Mouse (Mus musculus) T-helper 17 cell (primary cell): ENCODE results near the gene Entpd3.

Experiments used
- in situ Hi-C, 2 experiments: fragments of 300-600 bp; cut with MboI, MseI; formaldehyde crosslinking; loops; 1 replicate in 1 of 2; 2 replicates in 1 of 2; pipeline ENCODE4 v1.15.1; 2025; ENCODE audit warnings: high pct_unique_total_duplicates in 2 of 2

The Entpd3 gene

DNA sequence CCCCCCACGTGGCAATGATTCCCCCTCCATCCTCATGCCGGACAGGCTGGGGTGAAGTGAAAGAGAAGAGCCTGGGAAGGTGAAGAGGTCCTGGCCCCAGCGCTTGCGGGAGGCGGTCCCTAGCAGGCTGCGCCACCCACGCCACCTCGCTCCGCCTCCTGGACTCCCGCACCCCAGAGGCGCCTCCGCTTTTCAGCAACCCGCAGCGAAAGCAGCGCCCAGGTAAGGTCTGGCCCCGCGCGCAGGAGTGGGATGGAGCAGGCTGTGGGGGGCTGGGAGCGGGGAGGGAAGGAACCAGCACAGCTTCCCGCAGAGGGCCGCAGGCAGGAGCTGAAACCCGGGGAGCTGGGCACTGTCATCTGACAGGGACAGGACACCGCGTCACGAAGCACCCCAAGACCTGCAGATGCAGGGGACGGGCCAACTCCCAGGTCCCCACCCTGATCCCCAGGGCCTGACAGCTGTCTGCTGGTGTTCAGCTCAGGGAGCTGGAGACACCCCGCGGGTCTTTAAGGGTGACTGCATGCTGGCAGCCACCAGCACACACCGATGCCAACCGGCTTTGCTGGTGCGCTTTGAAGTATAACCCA is at the start of gene Entpd3:
Gene Entpd3 (plus strand): TSS at position 157 of the 590 bp plus-strand sequence.
- in situ Hi-C loops: loop anchor here (10.0 kb wide), 2 partner anchors 755 to 1045 kb away; no protein-coding TSS in a partner anchor

DNA sequence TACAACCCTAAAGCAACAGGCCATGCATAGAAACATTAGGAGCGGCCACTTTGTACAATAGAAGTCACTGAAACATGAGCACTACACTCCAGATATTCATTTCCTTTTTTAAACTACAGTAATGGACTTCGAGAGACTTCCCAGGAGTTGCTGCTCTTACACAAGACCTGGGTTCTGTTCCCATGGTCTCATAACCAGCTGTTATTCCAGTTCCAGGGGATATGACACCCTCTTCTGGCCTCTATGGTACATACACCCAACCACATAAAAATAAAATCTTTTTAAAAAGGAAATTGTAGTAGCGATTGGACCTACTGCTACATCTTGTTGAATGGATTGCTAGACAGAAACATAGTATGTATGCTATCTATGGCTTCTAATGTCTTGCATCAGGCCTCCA is 48.1 kb upstream of the Entpd3 start:
- in situ Hi-C loops: no loop called here

DNA sequence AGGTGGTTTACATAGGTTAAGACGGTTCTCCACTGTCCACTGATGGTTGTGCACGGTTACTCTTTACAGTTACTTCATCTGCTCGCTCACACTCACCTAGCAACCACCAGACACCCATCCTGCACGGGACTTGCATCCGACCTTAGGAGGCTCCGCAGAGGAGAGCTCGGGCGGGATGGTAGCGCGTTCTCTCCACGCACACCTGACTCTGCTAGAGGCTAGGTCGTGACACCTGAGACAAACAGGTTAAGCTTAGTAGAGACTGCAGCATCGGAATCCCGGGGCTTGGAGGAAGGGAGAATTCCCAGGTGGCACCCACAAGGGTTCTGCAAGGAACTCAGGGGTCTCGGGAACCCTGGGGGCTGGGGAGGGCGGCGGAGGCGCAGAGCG is 47.6 kb upstream of the Entpd3 start, which contains the start of gene Eif1b:
Gene Eif1b (plus strand): TSS at position 223 of the 390 bp plus-strand sequence.
- in situ Hi-C loops: no loop called here

DNA sequence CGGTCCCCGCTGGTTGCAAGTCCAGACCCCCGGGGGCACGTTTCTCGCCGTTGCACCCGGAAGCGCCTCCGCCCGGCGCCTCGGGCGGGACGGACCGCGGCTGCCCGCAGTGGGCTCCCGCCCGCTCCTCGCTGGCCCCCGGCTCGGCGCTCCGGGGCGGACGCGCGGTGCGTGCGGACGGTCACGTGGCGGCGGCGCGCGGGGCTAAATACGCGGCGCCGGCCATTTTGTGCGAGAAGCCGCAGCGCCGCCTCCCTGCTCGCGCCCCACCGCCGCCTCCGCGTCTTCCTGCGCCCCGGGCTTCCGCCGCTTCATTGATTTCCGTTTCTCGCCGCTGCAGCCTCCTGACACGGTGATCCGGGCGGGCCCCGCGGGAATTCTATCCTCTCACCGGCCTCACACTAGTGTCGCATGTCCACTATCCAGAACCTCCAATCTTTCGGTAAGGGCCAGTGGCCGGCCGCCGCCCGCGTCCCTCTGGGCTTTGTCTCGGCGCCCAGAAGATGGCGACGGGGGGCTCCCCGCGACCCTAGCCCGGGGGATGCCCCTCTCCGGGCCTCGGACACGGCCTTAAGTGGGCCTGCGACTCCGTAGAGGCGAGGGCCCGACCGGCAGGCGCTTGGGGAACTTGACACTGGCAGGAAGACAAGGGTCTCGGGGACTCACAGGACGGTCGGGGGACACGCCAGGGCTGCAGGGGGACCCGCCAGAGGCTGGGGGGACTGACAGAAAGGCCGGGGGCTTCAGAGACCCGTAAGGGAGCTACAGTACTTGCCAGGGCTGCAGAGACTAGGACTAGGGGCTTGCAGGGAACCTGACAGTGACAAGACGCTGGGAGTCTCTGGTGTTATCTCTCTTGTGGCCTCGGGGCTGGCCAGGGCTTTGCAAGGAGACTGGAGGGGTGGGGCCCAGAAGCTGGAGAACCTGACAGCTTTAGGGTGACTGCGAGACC is 46.9 kb upstream of the Entpd3 start:
- in situ Hi-C loops: no loop called here

DNA sequence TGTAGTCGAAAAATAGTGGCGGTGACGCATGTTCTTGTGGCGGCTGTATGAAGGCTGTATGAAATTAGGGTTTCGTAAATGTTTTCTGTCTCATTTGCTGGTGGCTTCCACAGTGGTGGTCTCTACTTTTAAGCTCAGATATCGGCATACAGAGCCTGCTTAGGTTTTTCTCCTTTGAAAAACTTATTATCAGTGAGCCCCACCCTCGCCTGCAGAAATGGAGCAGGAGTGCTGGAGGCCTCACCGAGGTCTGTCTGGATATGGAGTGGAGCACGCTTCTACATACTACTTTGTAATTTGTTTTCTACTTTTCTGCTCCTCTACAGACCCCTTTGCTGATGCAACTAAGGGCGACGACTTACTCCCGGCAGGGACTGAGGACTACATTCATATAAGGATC is 45.8 kb upstream of the Entpd3 start:
- in situ Hi-C loops: no loop called here

DNA sequence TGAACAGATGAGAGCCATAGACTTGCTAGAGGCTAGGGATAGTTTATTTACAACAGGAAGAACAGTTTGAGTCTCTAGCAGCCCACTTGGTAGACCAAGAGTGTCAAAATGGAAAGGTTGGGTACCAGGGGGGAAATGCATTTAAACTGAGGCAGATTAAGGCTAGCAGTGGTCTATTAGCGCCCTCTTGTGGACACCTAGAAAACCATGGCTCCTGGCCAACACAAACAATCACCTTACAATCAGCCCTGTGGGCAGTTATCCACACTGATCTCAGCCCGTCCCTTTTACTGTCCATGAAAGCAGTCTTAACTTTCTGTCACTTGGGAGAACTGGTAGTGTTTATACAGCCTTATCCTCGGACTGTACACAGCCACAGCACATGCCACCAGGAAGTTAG is 42.9 kb upstream of the Entpd3 start:
- in situ Hi-C loops: loop anchor here in 1 of 2 experiments (5.0 kb wide), 1 partner anchor 64 kb away; no protein-coding TSS in a partner anchor

DNA sequence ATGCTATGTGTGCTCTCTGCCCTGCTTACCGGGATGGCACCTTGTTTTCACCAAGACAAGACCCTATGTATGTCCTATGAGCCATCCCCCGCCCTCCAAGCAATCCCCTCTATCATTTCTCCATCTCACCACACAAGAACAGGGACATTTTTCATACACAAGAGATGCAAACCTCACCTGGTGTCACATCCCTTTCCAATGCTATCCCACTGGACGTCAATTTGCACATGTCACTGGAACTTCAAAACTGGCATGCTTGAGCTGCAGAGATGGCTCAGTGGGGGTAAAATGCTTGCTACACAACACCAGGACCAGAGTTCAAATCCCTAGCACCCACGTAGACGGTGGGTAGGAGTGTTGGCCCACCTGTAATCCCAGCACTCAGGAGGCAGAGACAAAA is 41.6 kb upstream of the Entpd3 start:
- in situ Hi-C loops: loop anchor here in 1 of 2 experiments (5.0 kb wide), 1 partner anchor 66 kb away; no protein-coding TSS in a partner anchor

DNA sequence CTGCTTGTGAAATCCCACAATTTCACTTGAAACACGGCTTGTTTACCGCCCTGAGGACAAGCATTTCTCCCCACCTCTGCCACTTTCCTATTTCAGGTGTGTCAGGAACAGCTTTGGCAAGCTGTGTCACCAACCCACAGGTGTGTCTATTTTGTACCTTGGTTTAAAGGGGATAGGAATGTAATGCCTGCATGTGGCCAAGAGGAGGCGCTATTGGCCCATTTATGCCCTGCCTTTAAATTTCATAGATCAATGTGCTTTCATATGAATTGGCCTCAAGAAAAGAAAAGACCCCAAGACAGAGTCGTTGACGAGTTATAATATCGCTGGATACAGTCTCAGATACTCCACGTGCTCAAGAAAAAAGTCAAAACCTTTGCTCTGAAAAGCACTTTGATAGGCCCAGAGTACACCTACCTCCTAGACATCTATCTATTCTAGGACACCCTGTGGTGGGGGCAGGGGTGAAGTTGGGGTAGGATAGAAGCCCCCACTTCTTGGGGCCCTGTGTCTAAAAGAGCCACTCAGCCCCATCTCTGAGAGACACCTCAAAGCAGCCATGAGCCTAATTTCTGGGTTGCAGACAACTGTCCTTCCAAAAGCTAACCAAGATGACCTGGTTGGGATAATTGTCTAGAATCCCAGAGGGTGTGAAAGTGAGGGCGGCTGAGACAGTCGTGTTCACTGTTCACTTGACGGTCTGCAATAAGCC is 38.3 kb upstream of the Entpd3 start:
- in situ Hi-C loops: loop anchor here (5.0 kb wide), 1 partner anchor 86 kb away; no protein-coding TSS in a partner anchor

DNA sequence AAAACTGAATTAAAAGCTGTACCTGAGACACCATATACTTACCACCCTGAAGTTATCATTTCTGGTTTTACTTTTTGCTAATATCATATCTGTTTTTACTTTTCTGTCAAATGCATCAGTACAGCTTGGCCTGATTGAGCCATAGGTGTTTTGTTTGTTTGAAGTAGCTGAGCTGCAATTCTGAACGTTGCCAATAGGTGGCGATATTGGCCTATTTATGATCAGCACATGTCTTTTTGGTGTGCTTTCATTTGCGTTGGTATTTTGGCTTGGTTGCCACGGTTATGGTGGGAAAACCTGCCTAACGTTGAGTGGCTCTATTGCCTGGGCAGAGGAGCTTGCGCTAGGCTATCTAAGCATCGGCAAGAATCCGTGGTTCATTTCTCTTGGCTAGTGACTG is 37.6 kb upstream of the Entpd3 start:
- in situ Hi-C loops: loop anchor here (5.0 kb wide), 1 partner anchor 85 kb away; no protein-coding TSS in a partner anchor

DNA sequence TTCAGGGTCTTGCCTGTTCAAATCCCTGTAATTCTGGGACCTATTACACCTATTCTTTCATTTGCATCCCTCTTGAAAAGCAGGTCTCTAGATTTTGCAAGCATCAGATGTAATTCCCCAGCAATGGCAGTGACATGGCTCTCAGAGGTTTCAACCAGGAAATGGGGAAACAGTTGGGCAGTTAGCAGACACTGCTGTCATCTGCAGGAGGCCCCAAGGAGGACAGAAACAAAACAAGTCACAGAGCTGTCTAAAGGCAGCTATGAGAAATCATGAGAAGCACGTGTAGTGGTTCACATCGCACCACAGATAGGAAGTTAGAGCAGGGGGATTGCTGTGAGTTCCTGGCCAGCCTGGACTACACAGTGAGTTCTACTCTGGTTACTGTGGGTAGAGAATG is 35.2 kb upstream of the Entpd3 start:
- in situ Hi-C loops: loop anchor here (5.0 kb wide), 1 partner anchor 83 kb away; no protein-coding TSS in a partner anchor

DNA sequence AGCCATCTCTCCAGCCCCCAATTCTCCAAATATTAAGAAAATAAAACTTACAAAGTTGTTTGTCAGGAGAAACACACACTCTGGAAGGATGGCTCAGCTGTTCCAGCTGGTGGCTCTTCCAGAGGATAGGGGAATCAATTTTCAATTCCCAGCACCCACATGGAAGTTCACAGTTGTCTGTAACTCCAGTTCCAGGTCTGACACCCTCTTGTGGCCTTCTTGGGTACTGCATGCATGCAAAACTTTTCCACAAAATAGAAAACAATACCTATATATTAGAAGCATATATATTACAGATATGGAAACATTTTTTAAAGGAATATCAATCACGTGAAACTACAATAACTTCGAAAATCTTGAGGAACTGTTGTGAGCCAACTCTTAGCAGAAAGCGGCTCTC is 27.8 kb upstream of the Entpd3 start:
- in situ Hi-C loops: no loop called here

DNA sequence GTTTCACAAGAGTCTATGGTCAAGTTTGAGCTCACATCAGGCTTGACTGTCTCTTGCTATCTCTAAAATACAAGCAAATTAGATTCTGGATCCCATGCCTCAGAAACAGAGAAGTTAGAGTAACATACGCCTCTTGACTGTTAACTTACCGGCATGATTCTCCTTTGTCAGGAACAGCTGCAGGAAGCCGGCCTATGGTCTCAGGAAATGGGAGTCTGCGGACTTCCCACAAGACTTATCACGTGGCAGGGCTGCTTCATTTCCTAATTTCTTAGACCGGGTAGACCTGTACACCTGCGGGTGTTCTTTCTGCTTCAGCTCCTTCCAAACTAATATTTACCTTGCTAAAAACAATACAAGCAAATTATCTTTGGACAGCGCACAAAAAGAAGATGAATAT is 22.9 kb upstream of the Entpd3 start:
- in situ Hi-C loops: no loop called here

DNA sequence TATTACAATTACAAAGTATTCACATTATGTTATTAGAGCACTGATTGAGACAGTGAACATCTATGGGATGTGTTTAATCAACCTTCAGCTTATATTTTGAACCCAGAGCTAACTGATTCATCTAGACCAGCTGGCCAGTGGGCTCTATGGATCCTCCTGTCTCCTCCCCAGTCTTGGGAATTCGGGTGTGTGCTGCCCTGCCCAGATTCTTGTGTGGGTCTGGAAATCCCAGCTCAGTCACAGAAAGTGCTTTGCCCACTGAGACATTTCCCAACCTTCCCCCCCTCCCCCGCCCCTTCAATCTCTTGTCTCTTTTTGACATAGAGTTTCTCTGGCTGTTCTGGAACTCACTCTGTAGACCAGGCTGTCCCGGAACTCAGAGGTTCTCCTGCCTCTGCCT is 20.7 kb upstream of the Entpd3 start:
- in situ Hi-C loops: no loop called here

DNA sequence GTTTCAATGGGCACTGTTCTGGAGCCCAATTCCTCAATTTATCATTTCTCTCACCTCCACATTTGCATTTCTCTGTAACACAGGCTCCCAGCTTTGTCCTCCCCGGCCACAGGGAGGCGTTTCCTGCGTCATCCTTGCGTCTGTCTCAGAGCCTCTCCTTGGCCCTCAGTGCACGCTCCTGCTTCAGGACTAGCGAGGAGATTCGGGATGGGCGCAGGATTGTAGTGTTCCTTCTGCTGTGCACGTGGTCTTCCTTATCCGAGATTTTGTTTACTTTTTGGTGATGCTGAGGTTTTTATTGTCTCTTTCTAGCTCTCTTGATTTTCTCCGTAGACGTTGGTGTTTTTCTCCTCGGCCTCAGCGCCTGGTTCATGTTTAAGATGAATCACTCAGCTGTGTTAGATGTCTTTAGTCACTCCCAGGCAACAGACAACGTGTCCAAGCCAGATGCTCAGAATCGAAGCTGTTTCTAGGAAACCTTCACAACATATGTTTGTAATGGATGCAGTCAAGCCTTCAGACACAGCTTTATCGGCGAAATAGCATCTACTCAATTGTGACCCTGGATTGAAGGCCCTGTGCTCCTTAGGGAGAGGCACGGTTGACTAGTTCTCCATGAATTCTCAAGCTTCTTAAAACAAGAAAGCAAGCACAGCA is 20.0 kb upstream of the Entpd3 start:
- in situ Hi-C loops: no loop called here

DNA sequence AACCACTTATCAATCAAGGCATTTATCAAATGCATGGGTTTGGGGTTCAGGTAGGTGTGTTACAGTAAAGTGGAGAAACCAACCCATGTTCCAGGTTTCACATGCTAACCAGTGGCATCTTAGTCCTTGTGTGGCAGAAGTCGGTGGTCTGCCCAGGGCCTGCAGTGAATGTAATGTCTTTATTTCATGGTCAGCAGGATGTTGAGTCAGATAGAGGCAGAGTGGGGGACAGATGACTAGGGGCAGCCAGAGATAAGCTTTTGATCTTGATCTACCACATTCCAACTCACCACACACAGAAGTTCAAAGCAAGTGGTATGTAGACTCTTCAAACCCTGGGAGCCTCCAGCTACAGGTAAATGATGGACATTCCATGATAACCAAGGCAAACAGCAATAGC is 18.5 kb upstream of the Entpd3 start:
- in situ Hi-C loops: no loop called here

DNA sequence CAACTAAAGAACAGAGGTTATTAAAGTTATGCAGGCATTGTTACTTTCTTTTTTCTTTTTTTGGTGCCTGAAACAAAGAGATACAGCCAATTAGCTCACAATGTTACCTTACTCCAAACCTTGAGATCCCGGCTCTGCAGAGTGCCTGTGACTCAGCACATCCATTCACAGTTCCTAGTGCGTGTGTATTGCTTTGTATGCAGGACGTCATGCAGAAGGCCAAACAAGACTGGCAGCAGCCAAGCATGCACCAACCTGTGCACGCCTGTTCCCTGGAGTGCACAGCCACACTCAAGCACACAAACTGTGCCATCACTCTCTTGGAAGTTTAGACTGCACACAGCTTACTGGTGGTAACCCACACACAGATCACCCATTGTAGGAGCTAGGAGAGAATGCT is 12.3 kb upstream of the Entpd3 start:
- in situ Hi-C loops: no loop called here

DNA sequence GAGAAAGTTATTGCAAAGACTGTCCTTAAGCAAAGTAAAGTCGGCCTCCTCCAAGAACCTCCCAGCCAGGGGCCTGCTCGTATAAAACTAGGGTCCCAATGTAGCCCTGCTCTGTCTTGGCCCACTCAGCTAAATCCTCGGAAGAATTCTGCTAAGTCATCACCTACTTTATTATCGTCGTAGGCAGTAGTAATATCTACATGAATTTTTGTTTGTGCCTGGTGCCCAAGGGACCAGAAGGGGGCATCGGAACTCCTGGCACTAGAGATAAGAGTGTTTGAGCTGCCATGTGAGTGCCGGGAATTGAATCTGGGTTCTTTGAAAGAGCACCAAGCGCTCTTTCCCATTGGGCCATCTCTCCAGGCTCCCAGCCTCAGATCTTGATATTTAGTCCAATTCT is 11.7 kb upstream of the Entpd3 start:
- in situ Hi-C loops: no loop called here

DNA sequence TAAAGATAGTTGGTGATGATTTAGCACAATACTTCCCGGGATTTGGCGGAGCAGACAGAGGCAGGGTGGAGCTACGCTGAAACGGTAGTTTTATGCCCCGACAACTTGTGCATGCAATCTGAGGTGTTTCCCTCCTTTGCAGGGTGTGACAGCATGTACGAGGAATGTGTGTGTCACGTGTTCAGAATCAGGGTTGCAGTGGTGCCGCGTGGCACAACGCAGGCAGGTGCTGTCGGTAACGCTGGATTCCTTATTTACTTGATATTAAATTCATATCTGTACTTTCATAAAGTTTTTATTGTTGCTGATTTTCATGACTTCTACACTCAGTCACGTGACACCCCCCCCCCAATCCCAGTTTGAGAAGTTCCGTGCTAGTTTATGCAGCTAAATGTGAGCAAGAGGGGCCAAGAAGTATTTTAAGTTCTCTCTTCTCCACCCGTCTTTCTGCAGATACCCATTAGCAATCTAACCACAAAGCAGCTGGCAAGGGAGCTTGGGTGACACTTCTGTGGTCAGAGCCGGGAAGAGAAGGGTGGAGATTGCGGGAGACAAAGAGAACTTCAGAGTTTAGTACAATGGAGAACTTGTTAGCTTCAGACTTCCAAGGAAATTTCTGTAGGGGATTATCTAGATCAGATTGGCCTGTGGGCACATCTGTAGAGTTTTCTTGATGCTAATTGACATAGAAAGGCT is 10.7 kb upstream of the Entpd3 start:
- in situ Hi-C loops: no loop called here

DNA sequence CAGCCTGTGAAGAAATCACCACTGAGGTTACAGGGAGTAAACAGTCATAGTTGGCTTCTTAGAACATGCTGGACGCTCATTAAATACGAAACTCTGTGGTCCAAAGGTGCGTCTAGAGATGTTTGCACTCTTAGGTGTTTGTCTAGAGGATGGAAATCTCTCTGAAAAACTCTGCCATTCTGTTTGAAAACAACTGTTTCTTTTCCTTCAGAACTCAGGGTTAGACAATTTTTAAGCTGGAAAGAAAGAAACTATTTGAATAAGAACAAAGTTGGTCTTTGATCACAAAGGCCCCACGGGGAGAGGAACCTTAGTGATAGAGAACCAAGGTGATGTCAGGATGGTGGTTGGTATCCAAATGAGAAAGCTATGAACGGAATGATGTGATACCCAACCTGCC is 9.1 kb upstream of the Entpd3 start:
- in situ Hi-C loops: loop anchor here (10.0 kb wide), 2 partner anchors 746 to 1054 kb away; no protein-coding TSS in a partner anchor

DNA sequence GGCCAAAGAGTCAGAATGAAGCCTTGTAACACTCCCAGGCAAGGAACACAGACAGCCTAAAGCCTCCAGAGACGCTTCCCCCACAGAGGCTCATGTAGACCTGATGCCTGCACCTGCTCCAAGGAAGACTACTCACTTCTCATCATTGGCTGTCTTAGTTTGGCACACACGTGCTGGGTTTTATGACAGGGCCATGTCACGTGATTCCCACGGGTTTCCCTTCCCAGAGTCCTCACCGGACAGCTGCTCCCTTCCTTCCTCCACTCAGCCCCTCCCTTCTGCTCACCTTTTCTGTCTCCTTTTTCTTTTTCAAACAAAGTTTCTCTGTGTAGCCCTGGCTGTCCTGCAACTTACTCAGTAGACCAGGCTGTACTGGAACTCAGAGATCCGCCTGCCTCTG is 7.6 kb upstream of the Entpd3 start:
- in situ Hi-C loops: loop anchor here (10.0 kb wide), 2 partner anchors 747 to 1053 kb away; no protein-coding TSS in a partner anchor

DNA sequence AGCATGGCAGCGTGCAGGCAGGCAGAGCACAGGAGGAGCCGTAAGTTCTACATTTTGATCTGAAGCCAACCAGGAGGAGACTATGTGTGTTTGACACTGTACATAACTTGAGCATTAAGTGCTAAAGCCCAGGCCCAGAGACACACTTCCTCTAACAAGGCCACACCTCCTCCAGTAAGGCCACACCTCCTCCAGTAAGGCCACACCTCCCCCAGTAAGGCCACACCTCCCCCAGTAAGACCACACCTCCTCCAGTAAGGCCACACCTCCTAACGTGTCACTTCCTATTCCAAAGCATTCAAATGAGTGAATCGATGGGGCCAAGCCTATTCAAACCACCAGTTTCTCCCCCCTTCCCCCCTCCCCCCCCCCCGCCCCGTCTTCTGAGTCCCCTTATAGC is 6.9 kb upstream of the Entpd3 start:
- in situ Hi-C loops: loop anchor here (10.0 kb wide), 2 partner anchors 748 to 1052 kb away; no protein-coding TSS in a partner anchor
